Mouse (Mus musculus) MEL (cell line): ENCODE data around the gene Nr5a1. TPM values are rescaled to one million over a fixed set of nuclear protein-coding genes. Genes with fewer than 3 reads are reported as not detected.

Source experiments
- DNase-seq: peaks from one replicate; pipeline ENCODE4 v3.0.0; 2011; ENCODE audit warnings: low read depth, low spot score
- H3K27ac ChIP-seq: 2 replicates; pipeline ENCODE4 v1.5.1; 2012; ENCODE audit warnings: low read depth, mild to moderate bottlenecking, control low read depth, low read length, moderate library complexity; ENCODE audit not compliant: control insufficient read depth
- H3K27me3 ChIP-seq, 2 experiments: fragments of 150-350 bp in 1 of 2; sonication (generic) in 1 of 2; 2 replicates each; pipeline ENCODE4 v1.6.1; 2012; ENCODE audit warnings: low read length in 2 of 2, mild to moderate bottlenecking in 2 of 2, improper control_type of control experiment in 1 of 2, moderate library complexity in 1 of 2; ENCODE audit not compliant: insufficient read depth in 2 of 2, control insufficient read depth in 1 of 2
- H3K36me3 ChIP-seq, 2 experiments: 2 replicates each; pipeline ENCODE4 v1.6.1; 2012 to 2014; ENCODE audit warnings: low read length in 2 of 2, improper control_type of control experiment in 1 of 2, inconsistent platforms in 1 of 2, mild to moderate bottlenecking in 1 of 2; ENCODE audit not compliant: insufficient read depth in 2 of 2, control insufficient read depth in 1 of 2
- H3K4me1 ChIP-seq, 2 experiments: fragments of 150-350 bp in 1 of 2; sonication (generic) in 1 of 2; 2 replicates each; pipeline ENCODE4 v1.6.1; 2012; ENCODE audit warnings: low read length in 2 of 2, improper control_type of control experiment in 1 of 2, mild to moderate bottlenecking in 1 of 2; ENCODE audit not compliant: insufficient read depth in 2 of 2, control insufficient read depth in 1 of 2
- H3K4me3 ChIP-seq, 2 experiments: fragments of 150-350 bp in 1 of 2; sonication (generic) in 1 of 2; 2 replicates each; pipeline ENCODE4 v1.5.1; 2012; ENCODE audit warnings: low read depth in 2 of 2, low read length in 2 of 2, mild to moderate bottlenecking in 2 of 2, moderate library complexity in 2 of 2, control low read depth in 1 of 2, improper control_type of control experiment in 1 of 2; ENCODE audit not compliant: control insufficient read depth in 1 of 2, insufficient read depth in 1 of 2
- H3K79me2 ChIP-seq: 2 replicates; pipeline ENCODE4 v1.6.1; 2012; ENCODE audit warnings: mild to moderate bottlenecking, low read length, moderate library complexity; ENCODE audit not compliant: control insufficient read depth, poor library complexity, insufficient read depth
- H3K9ac ChIP-seq: 2 replicates; pipeline ENCODE4 v1.6.1; 2012; ENCODE audit warnings: low read depth, mild to moderate bottlenecking, control low read depth, low read length, moderate library complexity; ENCODE audit not compliant: control insufficient read depth, poor library complexity, severe bottlenecking
- H3K9me3 ChIP-seq: fragments of 150-350 bp; sonication (generic); replicated peaks from 2 replicates; pipeline ENCODE4 v1.6.1; 2012; ENCODE audit warnings: mild to moderate bottlenecking, low read length, improper control_type of control experiment, moderate library complexity; ENCODE audit not compliant: insufficient read depth
- CTCF ChIP-seq, 3 experiments: IDR thresholded peaks in 2 of 3; conservative IDR thresholded peaks in 1 of 3; 2 replicates each; pipeline ENCODE4 v1.5.1; 2011 to 2012; ENCODE audit warnings: low read length in 3 of 3, low read depth in 2 of 3, mild to moderate bottlenecking in 2 of 3, improper control_type of control experiment in 1 of 3, inconsistent platforms in 1 of 3, mixed read lengths in 1 of 3, moderate library complexity in 1 of 3; ENCODE audit not compliant: control insufficient read depth in 1 of 3, insufficient read depth in 1 of 3, poor library complexity in 1 of 3, severe bottlenecking in 1 of 3
- E2F4 ChIP-seq: IDR thresholded peaks from 2 replicates; pipeline ENCODE4 v1.6.1; 2011; ENCODE audit warnings: low read depth, low read length, improper control_type of control experiment, borderline replicate concordance
- EP300 ChIP-seq, 2 experiments: IDR thresholded peaks; 2 replicates each; pipeline ENCODE4 v1.6.1; 2011; ENCODE audit warnings: improper control_type of control experiment in 2 of 2, low read length in 2 of 2, low read depth in 1 of 2, mild to moderate bottlenecking in 1 of 2
- GABPA ChIP-seq: IDR thresholded peaks from 2 replicates; pipeline ENCODE4 v1.6.1; 2012; ENCODE audit warnings: low read depth, mild to moderate bottlenecking, inconsistent platforms, low read length, improper control_type of control experiment, moderate library complexity
- JUND ChIP-seq: IDR thresholded peaks from 2 replicates; pipeline ENCODE4 v1.6.1; 2011; ENCODE audit warnings: low read depth, mild to moderate bottlenecking, improper control_type of control experiment, low read length
- MEF2A ChIP-seq: IDR thresholded peaks from 2 replicates; pipeline ENCODE4 v1.6.1; 2014; ENCODE audit warnings: low read depth, mild to moderate bottlenecking, inconsistent platforms, low read length, improper control_type of control experiment; ENCODE audit not compliant: poor library complexity, insufficient replicate concordance, severe bottlenecking; ENCODE audit errors: extremely low read depth
- MYB ChIP-seq: IDR thresholded peaks from 2 replicates; pipeline ENCODE4 v1.6.1; 2011; ENCODE audit warnings: mild to moderate bottlenecking, low read depth, low read length, improper control_type of control experiment
- NRF1 ChIP-seq: IDR thresholded peaks from 2 replicates; pipeline ENCODE4 v1.6.1; 2014; ENCODE audit warnings: low read depth, mild to moderate bottlenecking, inconsistent platforms, low read length, improper control_type of control experiment, moderate library complexity; ENCODE audit not compliant: poor library complexity, insufficient read depth, severe bottlenecking
- POLR2A ChIP-seq, 2 experiments: IDR thresholded peaks; 2 replicates each; pipeline ENCODE4 v1.6.1; 2011 to 2012; ENCODE audit warnings: low read length in 2 of 2, mild to moderate bottlenecking in 2 of 2, control low read depth in 1 of 2, improper control_type of control experiment in 1 of 2, low read depth in 1 of 2, moderate library complexity in 1 of 2; ENCODE audit not compliant: control insufficient read depth in 1 of 2, insufficient read depth in 1 of 2, poor library complexity in 1 of 2
- RAD21 ChIP-seq: IDR thresholded peaks from 2 replicates; pipeline ENCODE4 v1.6.1; 2011; ENCODE audit warnings: mild to moderate bottlenecking, low read depth, low read length, improper control_type of control experiment
- RCOR1 ChIP-seq: IDR thresholded peaks from 2 replicates; pipeline ENCODE4 v1.6.1; 2012; ENCODE audit warnings: low read depth, mild to moderate bottlenecking, inconsistent platforms, low read length, improper control_type of control experiment
- SMC3 ChIP-seq: IDR thresholded peaks from 2 replicates; pipeline ENCODE4 v1.6.1; 2011; ENCODE audit warnings: low read depth, low read length, improper control_type of control experiment
- TBP ChIP-seq: IDR thresholded peaks from 2 replicates; pipeline ENCODE4 v1.8.0; 2011; ENCODE audit warnings: low read depth, low read length, improper control_type of control experiment
- TCF12 ChIP-seq: IDR thresholded peaks from 2 replicates; pipeline ENCODE4 v1.6.1; 2014; ENCODE audit warnings: low read depth, mild to moderate bottlenecking, inconsistent platforms, low read length, improper control_type of control experiment, moderate library complexity
- ZC3H11A ChIP-seq: IDR thresholded peaks from 2 replicates; pipeline ENCODE4 v1.6.1; 2012; ENCODE audit warnings: low read depth, mild to moderate bottlenecking, inconsistent platforms, low read length, improper control_type of control experiment
- ZKSCAN1 ChIP-seq: IDR thresholded peaks from 2 replicates; pipeline ENCODE4 v1.6.1; 2012; ENCODE audit warnings: low read depth, mild to moderate bottlenecking, inconsistent platforms, low read length, improper control_type of control experiment, moderate library complexity
- ZNF384 ChIP-seq: IDR thresholded peaks from 2 replicates; pipeline ENCODE4 v1.6.1; 2012; ENCODE audit warnings: low read depth, mild to moderate bottlenecking, inconsistent platforms, low read length, improper control_type of control experiment
- polyA plus RNA-seq, 2 experiments: library from polyadenylated mRNA; stranded (reverse) in 1 of 2; unstranded in 1 of 2; fragments of >175 nt in 1 of 2; fragments of >200 nt in 1 of 2; gene quantifications; 2 replicates each; pipeline versions ENCODE4 v1.2.1 to v1.2.4; 2012; ENCODE audit warnings: low replicate concordance in 2 of 2, low read depth in 1 of 2; ENCODE audit not compliant: insufficient read length in 2 of 2, insufficient read depth in 1 of 2, missing spikeins in 1 of 2
- total RNA-seq: library from RNA; depleted of rRNA; stranded (reverse); fragments of 300-350 nt; gene quantifications from 2 replicates; pipeline ENCODE4 v1.2.3, GENCODE M21; 2012

Gene Nr5a1
- total and polyA plus RNA-seq, 3 experiments = not detected

GRCm38 (mm10) chr2:38704336-38704735, 10.0 kb downstream of the Nr5a1 start:
- no peaks in the 10 kb centered on the region for H3K36me3 ChIP-seq
- TF ChIP-seq ZNF384 = no peak
- TF ChIP-seq RCOR1 = no peak
- no peak for TF ChIP-seq ZKSCAN1
- no peak for TF ChIP-seq MYB
- TF ChIP-seq CTCF (IDR thresholded peaks at IDR 0.05 in 2 of 3, conservative IDR thresholded peaks at IDR 0.05 in 1 of 3; ENCODE audit: control insufficient read depth in 1 of 3, insufficient read depth in 1 of 3, low read depth in 2 of 3, low read length in 3 of 3, poor library complexity in 1 of 3, severe bottlenecking in 1 of 3) = no peak
- TF ChIP-seq MEF2A = no peak
- TF ChIP-seq JUND = no peak
- no peak for TF ChIP-seq RAD21
- TF ChIP-seq GABPA = no peak
- TF ChIP-seq SMC3 = no peak
- no peak for TF ChIP-seq ZC3H11A
- TF ChIP-seq TBP = no peak
- TF ChIP-seq E2F4 = no peak
- no peak for TF ChIP-seq EP300 (IDR thresholded peaks at IDR 0.05; ENCODE audit: low read depth in 1 of 2, low read length in 2 of 2)
- no peak for TF ChIP-seq TCF12
- TF ChIP-seq POLR2A (IDR thresholded peaks at IDR 0.05; ENCODE audit: control insufficient read depth in 1 of 2, insufficient read depth in 1 of 2, low read depth in 1 of 2, low read length in 2 of 2, poor library complexity in 1 of 2) = no peak
- H3K27me3 ChIP-seq = no peaks in the 10 kb centered on the region; a peak in 2 of 4 replicates
- H3K9ac ChIP-seq = no peak overlapping the region
- H3K79me2 ChIP-seq = no peaks in the 10 kb centered on the region
- H3K9me3 ChIP-seq = no peaks in the 10 kb centered on the region
- H3K27ac ChIP-seq = no peak overlapping the region
- no peaks in the 10 kb centered on the region; a peak in 1 of 4 replicates for H3K4me1 ChIP-seq
- DNase-seq = no peak
- H3K4me3 ChIP-seq = no peak overlapping the region

GRCm38 (mm10) chr2:38700177-38700576, 14.2 kb downstream of the Nr5a1 start:
- Histone ChIP-seq H3K27me3 (peaks cover 0 to 2% of the 10 kb centered on the region in 2 experiments; a peak in 1 of 4 replicates), H3K4me1 (no peaks in the 10 kb centered on the region; a peak in 1 of 4 replicates), H3K79me2 (no peaks in the 10 kb centered on the region), H3K4me3 (no peak overlapping the region), H3K9ac (no peak overlapping the region), H3K9me3 (no peaks in the 10 kb centered on the region)
- DNase-seq = no peak
- TF ChIP-seq MEF2A (no peak), NRF1 (no peak), CTCF (IDR thresholded peaks at IDR 0.05 in 2 of 3, conservative IDR thresholded peaks at IDR 0.05 in 1 of 3; ENCODE audit: control insufficient read depth in 1 of 3, insufficient read depth in 1 of 3, low read depth in 2 of 3, low read length in 3 of 3, poor library complexity in 1 of 3, severe bottlenecking in 1 of 3) (peak in 1 of 3 experiments; percentile 18; a peak in 1 of 6 replicates), SMC3 (peak; percentile 16; the same call in 1 of the 2 replicates)
- TF ChIP-seq, all 39 proteins: peak for 2
- Histone ChIP-seq H3K27ac (no peak overlapping the region), H3K36me3 (no peaks in the 10 kb centered on the region)
